Mouse (Mus musculus): ENCODE measurements around the gene Lrig2. TPM values are rescaled to one million over a fixed set of nuclear protein-coding genes. Genes with fewer than 3 reads are reported as not detected.

Gene Lrig2
- polyA plus RNA-seq, 1 experiment = 4.8 TPM

DNA sequence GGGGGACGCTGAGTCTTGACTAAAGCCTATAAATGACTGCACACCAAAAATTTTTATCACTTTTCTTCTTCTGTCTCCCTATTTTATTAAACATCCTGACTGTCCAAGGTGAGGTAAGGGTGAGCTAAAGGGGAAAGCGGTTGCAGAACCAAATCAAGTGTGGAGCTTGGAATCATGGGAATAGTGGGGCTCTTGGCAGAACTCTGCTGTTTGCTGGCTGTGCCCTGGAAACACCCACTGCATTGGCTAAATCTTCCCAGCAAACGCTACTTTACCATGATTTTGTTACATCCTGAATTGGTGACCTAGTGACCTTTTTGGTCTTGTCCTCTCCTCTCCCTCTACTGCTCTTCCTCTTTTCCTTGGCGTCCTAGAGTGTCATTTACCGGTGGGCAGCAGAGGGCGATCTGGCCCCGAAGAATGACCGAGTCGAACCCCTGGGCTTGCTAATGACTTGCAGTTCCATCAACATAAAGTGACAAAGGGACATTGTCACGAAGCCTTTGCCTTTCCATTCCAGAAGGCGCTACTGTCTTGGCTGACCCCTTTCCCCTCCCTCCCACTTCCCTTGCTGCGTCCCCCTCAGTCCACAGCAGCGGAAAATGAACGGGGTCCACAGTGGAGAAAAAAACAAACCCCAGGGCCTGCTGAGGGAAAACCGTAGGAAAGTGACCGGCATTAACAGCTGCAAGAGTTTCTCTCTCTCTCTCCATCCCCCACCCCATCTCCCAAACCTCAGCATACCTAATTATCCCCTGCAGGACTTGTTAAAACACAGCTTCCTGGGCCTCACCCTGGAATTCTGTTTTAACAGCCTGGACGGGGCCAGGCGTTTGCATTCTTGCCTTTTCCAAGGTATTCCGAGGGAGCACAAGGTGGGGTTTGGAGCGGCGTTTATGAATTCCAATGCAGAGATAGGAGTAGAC, 29.7 kb upstream of the Lrig2 start:
- Histone ChIP-seq H3K79me2 (ENCODE audit: control insufficient read depth, insufficient read depth) (no peaks in the 10 kb centered on the region), H3K4me2 (ENCODE audit: low read depth) (peak overlapping the region; percentile 68), H3K4me3 (peak overlapping the region; percentile 4), H3ac (ENCODE audit: control insufficient read depth, insufficient read length) (no peak overlapping the region), H3K27me3 (ENCODE audit: control insufficient read depth, insufficient read depth, insufficient read length) (no peaks in the 10 kb centered on the region), H3K36me3 (ENCODE audit: control insufficient read depth, insufficient read depth) (no peaks in the 10 kb centered on the region)
- peak; percentile 77 for TF ChIP-seq TCF12 (IDR thresholded peaks at IDR 0.05; ENCODE audit: insufficient read depth, poor library complexity, severe bottlenecking)
- TF ChIP-seq E2F4 (IDR thresholded peaks at IDR 0.05; ENCODE audit: insufficient read depth) = no peak
- TF ChIP-seq MYOD1 (IDR thresholded peaks at IDR 0.05; ENCODE audit: control insufficient read depth in 1 of 3, insufficient read length in 2 of 3, low read depth in 2 of 3) = peak; percentile 77 to 95 (median 93)
- peak in 1 of 3 experiments; percentile 15 for TF ChIP-seq MYOG (IDR thresholded peaks at IDR 0.05; ENCODE audit: control insufficient read depth in 1 of 3, insufficient read depth in 1 of 3, insufficient read length in 2 of 3, low read depth in 2 of 3)

GRCm38 (mm10) chr3:104540480-104541138, 28.9 kb upstream of the Lrig2 start:
- TF ChIP-seq CEBPB (IDR thresholded peaks at IDR 0.05; ENCODE audit: insufficient read depth, poor library complexity, severe bottlenecking) (no peak), POLR2A (IDR thresholded peaks at IDR 0.05; ENCODE audit: insufficient read length, low read depth) (no peak), TCF12 (IDR thresholded peaks at IDR 0.05; ENCODE audit: insufficient read depth, poor library complexity, severe bottlenecking) (no peak), TCF3 (IDR thresholded peaks at IDR 0.05; ENCODE audit: insufficient read length, low read depth) (no peak)
- Histone ChIP-seq H3K36me3 (ENCODE audit: control insufficient read depth, insufficient read depth) (no peaks in the 10 kb centered on the region), H3K79me2 (ENCODE audit: control insufficient read depth, insufficient read depth) (no peaks in the 10 kb centered on the region), H3ac (ENCODE audit: control insufficient read depth, insufficient read length) (no peak overlapping the region), H3K4me3 (no peak overlapping the region), H3K4me2 (ENCODE audit: low read depth) (peak overlapping the region; percentile 68), H3K27me3 (ENCODE audit: control insufficient read depth, insufficient read depth, insufficient read length) (no peaks in the 10 kb centered on the region)

DNA sequence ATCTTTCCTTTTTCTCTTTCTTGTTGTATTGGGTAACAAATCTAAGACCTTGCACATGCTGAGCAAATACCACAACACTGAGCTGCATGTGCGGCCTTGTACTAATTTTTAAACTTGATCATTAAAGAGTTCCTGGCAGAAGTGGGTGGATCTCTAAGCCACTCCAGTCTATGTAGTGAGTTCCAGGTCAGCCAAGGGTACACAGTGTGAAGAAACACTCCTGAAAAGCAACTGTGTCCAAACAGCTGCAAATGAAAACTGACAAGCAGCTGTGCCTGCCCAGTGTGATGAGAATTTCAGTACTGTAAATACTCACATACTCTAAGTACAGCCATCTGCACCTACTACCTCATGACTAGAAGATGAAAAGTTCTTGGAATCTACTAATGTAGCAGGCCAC, 21.5 kb upstream of the Lrig2 start:
- no peak overlapping the region for H3K4me3 ChIP-seq
- H3K27me3 ChIP-seq (ENCODE audit: control insufficient read depth, insufficient read depth, insufficient read length) = no peaks in the 10 kb centered on the region
- no peaks in the 10 kb centered on the region for H3K79me2 ChIP-seq (ENCODE audit: control insufficient read depth, insufficient read depth)
- no peak for TF ChIP-seq MAX (IDR thresholded peaks at IDR 0.05; ENCODE audit: low read depth)
- TF ChIP-seq CEBPB (IDR thresholded peaks at IDR 0.05; ENCODE audit: insufficient read depth, poor library complexity, severe bottlenecking) = no peak
- peak in 2 of 3 experiments; percentile 13 to 16 for TF ChIP-seq MYOG (IDR thresholded peaks at IDR 0.05; ENCODE audit: control insufficient read depth in 1 of 3, insufficient read depth in 1 of 3, insufficient read length in 2 of 3, low read depth in 2 of 3)
- TF ChIP-seq POLR2AphosphoS2 (IDR thresholded peaks at IDR 0.05; ENCODE audit: insufficient read length, low read depth) = no peak
- no peak for TF ChIP-seq USF1 (IDR thresholded peaks at IDR 0.05; ENCODE audit: low read depth)
- TF ChIP-seq E2F4 (IDR thresholded peaks at IDR 0.05; ENCODE audit: insufficient read depth) = no peak
- TF ChIP-seq TCF3 (IDR thresholded peaks at IDR 0.05; ENCODE audit: insufficient read length, low read depth) = no peak
- no peak for TF ChIP-seq POLR2A (IDR thresholded peaks at IDR 0.05; ENCODE audit: insufficient read length, low read depth)
- TF ChIP-seq SRF (IDR thresholded peaks at IDR 0.05; ENCODE audit: control insufficient read depth, insufficient read length, low read depth) = no peak
- TF ChIP-seq TCF12 (IDR thresholded peaks at IDR 0.05; ENCODE audit: insufficient read depth, poor library complexity, severe bottlenecking) = peak; percentile 18
- peak in 2 of 3 experiments; percentile 35 to 60 for TF ChIP-seq MYOD1 (IDR thresholded peaks at IDR 0.05; ENCODE audit: control insufficient read depth in 1 of 3, insufficient read length in 2 of 3, low read depth in 2 of 3)
- TF ChIP-seq REST (IDR thresholded peaks at IDR 0.05; ENCODE audit: insufficient read depth, insufficient read length) = no peak
- H3K4me2 ChIP-seq (ENCODE audit: low read depth) = no peak overlapping the region
- H3ac ChIP-seq (ENCODE audit: control insufficient read depth, insufficient read length) = no peak overlapping the region
- H3K36me3 ChIP-seq (ENCODE audit: control insufficient read depth, insufficient read depth) = no peaks in the 10 kb centered on the region

GRCm38 (mm10) chr3:104526115-104526882, 14.6 kb upstream of the Lrig2 start:
- Histone ChIP-seq H3K4me2 (ENCODE audit: low read depth) (no peak overlapping the region), H3K36me3 (ENCODE audit: control insufficient read depth, insufficient read depth) (no peaks in the 10 kb centered on the region), H3K27me3 (ENCODE audit: control insufficient read depth, insufficient read depth, insufficient read length) (no peaks in the 10 kb centered on the region), H3ac (ENCODE audit: control insufficient read depth, insufficient read length) (no peak overlapping the region), H3K79me2 (ENCODE audit: control insufficient read depth, insufficient read depth) (no peaks in the 10 kb centered on the region), H3K4me3 (no peak overlapping the region)
- TF ChIP-seq POLR2AphosphoS2 (IDR thresholded peaks at IDR 0.05; ENCODE audit: insufficient read length, low read depth) (no peak), CEBPB (IDR thresholded peaks at IDR 0.05; ENCODE audit: insufficient read depth, poor library complexity, severe bottlenecking) (no peak)

DNA sequence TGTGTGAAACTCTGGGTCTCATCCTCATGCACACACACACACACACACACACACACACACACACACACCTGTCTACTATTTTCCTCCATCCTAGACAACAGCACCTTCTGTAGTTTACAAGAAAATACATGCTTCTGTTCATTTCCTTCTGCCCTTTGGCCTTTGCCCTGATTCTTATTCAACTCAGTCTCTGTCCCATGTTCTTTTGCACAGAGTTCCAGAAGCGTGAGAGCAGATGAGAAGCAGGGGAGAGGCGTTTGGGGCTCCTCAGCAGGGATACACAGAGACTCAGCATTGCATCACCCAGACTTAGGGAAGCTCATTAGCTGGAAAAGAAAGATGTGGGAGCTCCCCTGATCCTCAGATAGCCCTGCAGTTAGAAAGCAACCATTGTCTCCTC, 13.8 kb upstream of the Lrig2 start:
- H3K36me3 ChIP-seq (ENCODE audit: control insufficient read depth, insufficient read depth) = no peaks in the 10 kb centered on the region
- H3ac ChIP-seq (ENCODE audit: control insufficient read depth, insufficient read length) = no peak overlapping the region
- no peak overlapping the region for H3K4me2 ChIP-seq (ENCODE audit: low read depth)
- H3K4me3 ChIP-seq = no peak overlapping the region
- H3K27me3 ChIP-seq (ENCODE audit: control insufficient read depth, insufficient read depth, insufficient read length) = no peaks in the 10 kb centered on the region
- no peaks in the 10 kb centered on the region for H3K79me2 ChIP-seq (ENCODE audit: control insufficient read depth, insufficient read depth)
- TF ChIP-seq E2F4 (IDR thresholded peaks at IDR 0.05; ENCODE audit: insufficient read depth) = no peak
- TF ChIP-seq CEBPB (IDR thresholded peaks at IDR 0.05; ENCODE audit: insufficient read depth, poor library complexity, severe bottlenecking) = no peak
- no peak for TF ChIP-seq REST (IDR thresholded peaks at IDR 0.05; ENCODE audit: insufficient read depth, insufficient read length)
- TF ChIP-seq POLR2A (IDR thresholded peaks at IDR 0.05; ENCODE audit: insufficient read length, low read depth) = no peak
- no peak for TF ChIP-seq SRF (IDR thresholded peaks at IDR 0.05; ENCODE audit: control insufficient read depth, insufficient read length, low read depth)
- TF ChIP-seq USF1 (IDR thresholded peaks at IDR 0.05; ENCODE audit: low read depth) = no peak
- no peak for TF ChIP-seq TCF12 (IDR thresholded peaks at IDR 0.05; ENCODE audit: insufficient read depth, poor library complexity, severe bottlenecking)
- TF ChIP-seq POLR2AphosphoS2 (IDR thresholded peaks at IDR 0.05; ENCODE audit: insufficient read length, low read depth) = no peak

All from myocyte (in vitro differentiated cells).